Mouse (Mus musculus) left cerebral cortex, adult 8-10 months (tissue): ENCODE measurements around the gene Gpatch4. TPM values are rescaled to one million over a fixed set of nuclear protein-coding genes. Genes with fewer than 3 reads are reported as not detected.

Experiments used
- DNase-seq, 2 experiments: peaks; one replicate each; pipeline ENCODE4 v3.0.0; 2022; ENCODE audit warnings: low spot score in 2 of 2
- total RNA-seq, 4 experiments: library from RNA; stranded (reverse); gene quantifications; 2 replicates each; pipeline ENCODE4 v1.2.4; 2022

Gpatch4 gene
- total RNA-seq, 4 experiments from 2014 or later, result 16.7 to 19.5 (median 18.1) TPM

DNA sequence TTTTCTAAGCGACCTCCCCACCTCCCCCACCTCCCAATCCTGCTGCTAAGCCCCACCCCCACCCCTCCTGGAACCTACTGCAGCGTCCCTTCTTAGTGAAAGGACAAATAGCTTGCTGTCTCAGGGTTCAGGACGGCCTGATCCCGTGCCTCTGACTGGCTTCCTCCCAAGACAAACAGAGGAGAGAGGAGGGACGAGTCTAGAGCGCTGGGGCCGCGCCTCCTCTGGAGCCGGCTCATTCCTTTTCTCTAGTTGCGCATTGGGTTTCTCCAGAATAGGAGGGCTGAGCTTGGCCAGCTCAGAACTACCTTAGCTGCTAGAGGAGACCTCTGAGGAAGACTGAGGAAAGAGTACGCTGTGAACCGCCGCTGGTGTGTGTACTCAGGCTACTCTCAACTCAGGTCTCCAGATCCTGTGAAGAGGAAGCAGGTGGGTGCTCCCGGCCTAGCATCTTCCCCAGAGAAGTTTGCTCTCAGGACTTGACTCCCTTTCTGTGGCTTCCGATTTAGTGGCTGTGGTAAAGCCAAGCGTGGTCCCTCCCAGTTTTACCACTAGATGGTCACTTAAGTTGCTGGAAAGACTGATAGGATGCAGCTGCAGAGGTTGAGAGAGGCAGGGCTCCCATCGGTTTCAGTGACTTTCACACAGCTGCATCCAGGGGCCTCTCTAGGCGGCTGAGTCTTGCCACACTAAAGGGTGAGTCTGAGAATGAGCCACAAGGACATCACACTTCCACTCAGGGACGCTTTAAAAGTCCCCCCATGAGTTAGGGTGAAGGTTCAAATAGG lies 12.1 kb upstream of the Gpatch4 start:
- DNase-seq, result peak in 1 of 2 experiments; percentile 56

DNA sequence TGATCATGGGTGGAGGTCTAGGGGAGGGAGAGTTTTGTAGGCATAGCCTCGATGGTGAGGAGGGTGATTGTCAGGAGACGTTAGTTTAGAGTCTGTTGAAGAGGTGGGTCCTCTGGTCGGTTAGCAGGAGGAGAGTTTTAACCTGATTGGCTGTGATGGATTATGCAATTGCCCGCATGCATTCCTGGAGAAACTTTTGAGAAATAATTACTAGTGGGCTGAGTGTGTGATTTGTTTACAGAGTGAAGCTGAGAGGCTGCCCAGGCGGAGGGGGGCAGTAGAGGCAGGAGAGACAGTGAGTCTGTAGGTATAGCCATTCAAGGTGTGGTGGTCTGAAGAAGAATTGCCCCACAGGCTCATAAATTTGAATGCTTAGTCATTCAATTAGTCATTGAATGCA lies 9.4 kb upstream of the Gpatch4 start:
- DNase-seq, result no peak

GRCm38 (mm10) chr3:88035561-88036293 lies 7.2 kb upstream of the Gpatch4 start:
- DNase-seq, result no peak

- no peak for DNase-seq
These were observed 6.6 kb downstream of the Gpatch4 start for GRCm38 (mm10) chr3:88049532-88049931.

- no peak for DNase-seq
These were observed 14.1 kb downstream of the Gpatch4 start for GRCm38 (mm10) chr3:88057030-88057429.

GRCm38 (mm10) chr3:88057902-88058696 lies 15.2 kb downstream of the Gpatch4 start, which contains the start of gene Naxe:
TSS of gene Naxe (minus strand) at chr3:88058495.
- peak; percentile 70 to 83 for DNase-seq

DNA sequence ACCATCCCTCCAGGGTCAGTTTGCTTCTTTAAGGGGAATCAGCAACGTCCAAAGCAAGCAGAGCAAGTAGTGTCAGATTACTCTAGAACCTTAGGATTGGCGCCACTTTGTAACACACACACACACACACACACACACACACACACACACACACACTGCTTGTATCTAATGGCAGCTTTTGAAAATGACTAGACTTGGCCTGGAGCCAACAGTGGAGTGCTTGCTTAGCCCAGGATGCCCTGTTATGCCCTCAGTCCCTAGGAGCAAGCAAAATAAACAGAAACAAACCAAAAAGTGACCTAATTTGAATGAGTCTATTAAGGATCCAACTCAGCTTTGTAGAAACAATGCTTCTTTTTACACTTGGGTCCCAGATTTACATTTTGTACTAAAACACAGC lies 25.5 kb downstream of the Gpatch4 start:
- no peak for DNase-seq

GRCm38 (mm10) chr3:88071783-88072182 lies 28.9 kb downstream of the Gpatch4 start:
- DNase-seq, result peak; percentile 65 to 95

GRCm38 (mm10) chr3:88073631-88074030 lies 30.7 kb downstream of the Gpatch4 start:
- no peak for DNase-seq

DNA sequence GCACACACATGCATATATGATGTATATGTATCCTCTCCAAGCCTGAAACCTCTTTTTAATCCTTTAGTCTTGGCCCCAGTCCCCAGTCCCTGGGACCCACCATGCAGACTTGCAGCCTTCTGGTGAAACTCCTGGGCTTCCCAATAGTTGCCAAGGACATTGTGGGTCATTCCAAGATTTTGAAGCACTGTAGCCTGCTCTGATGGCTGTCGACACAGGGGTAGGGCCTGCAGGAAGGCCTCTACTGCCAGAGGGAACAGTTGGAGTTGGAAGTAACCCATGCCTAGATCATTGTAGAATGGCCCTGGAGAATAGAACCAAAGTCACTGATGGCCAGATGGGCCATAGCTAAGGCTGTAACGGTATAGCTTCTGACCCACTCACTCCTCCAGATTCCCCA lies 31.4 kb downstream of the Gpatch4 start:
- no peak for DNase-seq

- DNase-seq, result no peak
These were observed 31.9 kb downstream of the Gpatch4 start for GRCm38 (mm10) chr3:88074766-88075165.

GRCm38 (mm10) chr3:88077441-88077840 lies 34.5 kb downstream of the Gpatch4 start:
- no peak for DNase-seq

- no peak for DNase-seq
These were observed 35.3 kb downstream of the Gpatch4 start, which contains the start of gene Ttc24 for GRCm38 (mm10) chr3:88078204-88078603. TSS of gene Ttc24 (minus strand) at chr3:88078304.

- peak; percentile 66 to 84 for DNase-seq
These were observed 38.7 kb downstream of the Gpatch4 start, which contains the start of gene Iqgap3 for GRCm38 (mm10) chr3:88081345-88082223. TSS of gene Iqgap3 (plus strand) at chr3:88081971.

- DNase-seq, result no peak
These were observed 39.3 kb downstream of the Gpatch4 start for GRCm38 (mm10) chr3:88082224-88082618.

GRCm38 (mm10) chr3:88082663-88083062 lies 39.8 kb downstream of the Gpatch4 start:
- DNase-seq, result no peak

- DNase-seq, result no peak
These were observed 41.1 kb downstream of the Gpatch4 start for GRCm38 (mm10) chr3:88084001-88084400.

GRCm38 (mm10) chr3:88085459-88085858 lies 42.6 kb downstream of the Gpatch4 start:
- no peak for DNase-seq

- no peak for DNase-seq
These were observed 44.8 kb downstream of the Gpatch4 start for GRCm38 (mm10) chr3:88087688-88088087.

- DNase-seq, result no peak
These were observed 47.2 kb downstream of the Gpatch4 start for GRCm38 (mm10) chr3:88090106-88090505.

DNA sequence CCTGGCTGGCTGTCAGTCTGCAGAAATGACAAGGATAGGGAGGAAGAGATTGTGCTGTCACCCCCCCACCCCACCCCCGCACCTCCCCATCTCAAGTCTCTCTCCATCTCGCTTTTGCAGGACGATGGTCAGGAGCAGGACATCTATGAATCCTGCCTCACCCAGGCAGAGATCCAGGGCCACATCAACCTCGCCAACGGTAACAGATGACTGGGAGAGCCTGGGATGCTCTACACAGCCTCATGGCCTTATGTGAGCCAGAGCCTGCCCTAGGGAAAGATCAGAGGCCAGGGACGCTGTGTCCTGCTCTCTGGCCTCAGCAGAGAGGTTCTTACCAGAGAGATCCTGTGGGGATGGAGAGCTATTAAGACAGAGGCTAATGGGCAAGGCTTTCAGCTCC lies 47.7 kb downstream of the Gpatch4 start:
- DNase-seq, result no peak
